ENCODE assay signal across 20 mouse cellular contexts in genomic region chr5:12808729-12809128, GRCm38 (mm10).
"Had no signal": no experiment of that assay in that cellular context is flagged by ENCODE, and none has a peak within 500 bp of the region (broad histone marks: within the 10 kb centered on the region; RNA-seq: fewer than 3 reads in every experiment).

No protein-coding gene starts in this region.

- H3K9ac ChIP-seq: liver, embryonic 15.5 days; liver, postnatal 0 days; lung, embryonic 15.5 days; midbrain, embryonic 12.5 days; neural tube, embryonic 13.5 days; neural tube, embryonic 15.5 days had no signal

- H3K27me3 ChIP-seq: liver, embryonic 15.5 days; lung, embryonic 15.5 days; midbrain, embryonic 12.5 days; neural tube, embryonic 13.5 days; neural tube, embryonic 15.5 days had no signal

- DNase-seq: liver, postnatal 0 days; lung, adult 2 months; lung, postnatal 10 days; lung, postnatal 4 days; midbrain, embryonic 14.5 days; right cerebral cortex, adult 18-20 months; right cerebral cortex, postnatal 25 days; right cerebral cortex, postnatal 4 days; spleen, adult 18-20 months; thymus, adult 18-20 months; thymus, postnatal 14 days; thymus, postnatal 36 days had no signal

- H3K9me3 ChIP-seq: liver, embryonic 15.5 days; lung, embryonic 15.5 days; midbrain, embryonic 10.5 days; midbrain, embryonic 12.5 days; neural tube, embryonic 13.5 days; neural tube, embryonic 15.5 days had no signal

- H3K4me2 ChIP-seq: liver, embryonic 15.5 days; lung, embryonic 15.5 days; midbrain, embryonic 12.5 days; neural tube, embryonic 13.5 days; neural tube, embryonic 15.5 days had no signal

- H3K27ac ChIP-seq: liver, embryonic 15.5 days; lung, embryonic 15.5 days; midbrain, embryonic 10.5 days; midbrain, embryonic 12.5 days; neural tube, embryonic 13.5 days; neural tube, embryonic 15.5 days had no signal

- ATAC-seq: liver, postnatal 0 days; midbrain, embryonic 16.5 days had no signal

- H3K4me3 ChIP-seq: liver, embryonic 15.5 days; lung, embryonic 15.5 days; midbrain, embryonic 10.5 days; midbrain, embryonic 12.5 days; myocyte; neural tube, embryonic 13.5 days; neural tube, embryonic 15.5 days had no signal

- H3K4me1 ChIP-seq: liver, embryonic 15.5 days; lung, embryonic 15.5 days; midbrain, embryonic 10.5 days; midbrain, embryonic 12.5 days; neural tube, embryonic 13.5 days; neural tube, embryonic 15.5 days had no signal

- H3K36me3 ChIP-seq: liver, embryonic 15.5 days; lung, embryonic 15.5 days; midbrain, embryonic 10.5 days; midbrain, embryonic 12.5 days; neural tube, embryonic 13.5 days; neural tube, embryonic 15.5 days had no signal
